Mouse (Mus musculus): ENCODE data around the gene Clhc1. TPM values are rescaled to one million over a fixed set of nuclear protein-coding genes. Genes with fewer than 3 reads are reported as not detected.

Clhc1 gene
- polyA plus RNA-seq, 1 experiment from 2014 or later: 0.15 TPM

GRCm38 (mm10) chr11:29626541-29626940, 78.8 kb downstream of the Clhc1 start:
- Histone ChIP-seq H3K27me3 (replicated peaks) (no peaks in the 10 kb centered on the region), H3K4me2 (replicated peaks) (no peak overlapping the region), H3K9ac (no peak overlapping the region), H3K27ac (no peak overlapping the region), H3K9me3 (no peaks in the 10 kb centered on the region), H3K36me3 (no peaks in the 10 kb centered on the region), H3K4me3 (no peak overlapping the region), H3K4me1 (no peaks in the 10 kb centered on the region)
- WGBS: 79% methylated on average over 5 of the region's 5 CpGs
- no peak for ATAC-seq (ENCODE audit: low FRiP score, low read depth)

- H3K4me3 ChIP-seq: no peak overlapping the region
- no peak overlapping the region for H3K4me2 ChIP-seq (replicated peaks)
- H3K4me1 ChIP-seq: no peaks in the 10 kb centered on the region
- H3K9ac ChIP-seq: no peak overlapping the region
- no peaks in the 10 kb centered on the region for H3K36me3 ChIP-seq
- WGBS: 91% methylated on average over 3 of the region's 3 CpGs
- H3K27me3 ChIP-seq (replicated peaks): no peaks in the 10 kb centered on the region
- ATAC-seq (ENCODE audit: low FRiP score, low read depth): no peak
- no peak overlapping the region for H3K27ac ChIP-seq
- H3K9me3 ChIP-seq: no peaks in the 10 kb centered on the region
Measured at GRCm38 (mm10) chr11:29627706-29628105, 80.0 kb downstream of the Clhc1 start.

Other genes with a start within 250 kb of the Clhc1 start
- gene Ccdc88a, start 174.3 kb upstream of the Clhc1 start, polyA plus RNA-seq (2016; fragmentation: Nextera tagmentation; extraction: Ambion mirVana): 76.8 and 81.6 TPM in 2 replicates
- 18.4 and 19.6 TPM in 2 replicates for gene Prorsd1, start 32.9 kb upstream of the Clhc1 start, polyA plus RNA-seq (2016; fragmentation: Nextera tagmentation; extraction: Ambion mirVana)
- 49.2 and 53.1 TPM in 2 replicates for gene Mtif2, start 21.5 kb upstream of the Clhc1 start, polyA plus RNA-seq (2016; fragmentation: Nextera tagmentation; extraction: Ambion mirVana)
- gene Rps27a, start 159 bp downstream of the Clhc1 start, polyA plus RNA-seq (2016; fragmentation: Nextera tagmentation; extraction: Ambion mirVana): 749 and 764 TPM in 2 replicates
- gene Rtn4, start 145.0 kb downstream of the Clhc1 start, polyA plus RNA-seq (2016; fragmentation: Nextera tagmentation; extraction: Ambion mirVana): 109 and 120 TPM in 2 replicates

Data from neural tube, embryonic 12.5 days (tissue).